Mouse (Mus musculus) heart, adult 2 months (tissue): Measurements from ENCODE around the gene Pon2. TPM values are rescaled to one million over a fixed set of nuclear protein-coding genes. Genes with fewer than 3 reads are reported as not detected.
"Not testable (repeated sequence)": the region's sequence is repeated elsewhere in the genome, so short reads cannot be mapped to it uniquely, and the experiment has no call there.

Experiments
- DNase-seq, 2 experiments: peaks; one replicate each; pipeline ENCODE4 v3.0.0; 2021
- H3K27ac ChIP-seq: fragments of 200-600 bp; 2 replicates; pipeline ENCODE4 v1.8.1; 2022
- H3K27me3 ChIP-seq: fragments of 200-500 bp; 2 replicates; pipeline ENCODE4 v1.6.1; 2012; ENCODE audit warnings: mild to moderate bottlenecking, low read length, inconsistent platforms, mixed read lengths; ENCODE audit not compliant: control insufficient read depth, insufficient read depth
- H3K36me3 ChIP-seq: fragments of 200-500 bp; 2 replicates; pipeline ENCODE4 v1.6.1; 2012; ENCODE audit warnings: low read length, inconsistent platforms; ENCODE audit not compliant: control insufficient read depth, insufficient read depth
- H3K4me1 ChIP-seq: fragments of 200-500 bp; 2 replicates; pipeline ENCODE4 v1.6.1; 2011; ENCODE audit warnings: low read length; ENCODE audit not compliant: control insufficient read depth, insufficient read depth
- H3K4me3 ChIP-seq: fragments of 200-600 bp; 2 replicates; pipeline ENCODE4 v1.8.1; 2022
- H3K79me2 ChIP-seq: fragments of 200-500 bp; replicated peaks from 2 replicates; pipeline ENCODE4 v1.6.1; 2012; ENCODE audit warnings: mild to moderate bottlenecking, inconsistent platforms, low read length, moderate library complexity, mixed read lengths; ENCODE audit not compliant: control insufficient read depth, insufficient read depth
- H3K9ac ChIP-seq: fragments of 200-500 bp; 2 replicates; pipeline ENCODE4 v1.6.1; 2012; ENCODE audit warnings: low read depth, mild to moderate bottlenecking, control low read depth, inconsistent platforms, low read length, mixed read lengths
- CTCF ChIP-seq: fragments of 200-600 bp; IDR thresholded peaks from 2 replicates; pipeline ENCODE4 v1.8.1; 2022; ENCODE audit warnings: antibody characterized with exemption, mild to moderate bottlenecking, moderate library complexity
- EP300 ChIP-seq: fragments of 200-500 bp; IDR thresholded peaks from 2 replicates; pipeline ENCODE4 v1.6.1; 2011; ENCODE audit warnings: low read depth, low read length, control low read depth; ENCODE audit not compliant: insufficient read depth
- POLR2A ChIP-seq: fragments of 200-500 bp; IDR thresholded peaks from 2 replicates; pipeline ENCODE4 v1.6.1; 2011; ENCODE audit warnings: mild to moderate bottlenecking, low read depth, low read length, control low read depth; ENCODE audit not compliant: insufficient read depth
- WGBS: fragments of 180-500 bp; shearing (Covaris S2); methylation state at CpG from one replicate; pipeline ENCODE4 v1.1.7; 2018; 5-methylcytosine and 5-hydroxymethylcytosine counted together
- intact Hi-C: fragments of 180-260 bp; cut with DNase I; formaldehyde crosslinking; loops from one replicate; pipeline ENCODE4 v1.15.1; 2025
- polyA plus RNA-seq: library from polyadenylated mRNA; depleted of rRNA; stranded (reverse); fragments of >200 nt; gene quantifications from 2 replicates; pipeline ENCODE4 v1.2.3, GENCODE M21; 2012
- total RNA-seq, 2 experiments: library from RNA; stranded (reverse); gene quantifications; 2 replicates each; pipeline ENCODE4 v1.2.3; 2021

Gene Pon2
- total and polyA plus RNA-seq, 3 experiments: 15.9 to 16.8 (median 16.8) TPM

DNA sequence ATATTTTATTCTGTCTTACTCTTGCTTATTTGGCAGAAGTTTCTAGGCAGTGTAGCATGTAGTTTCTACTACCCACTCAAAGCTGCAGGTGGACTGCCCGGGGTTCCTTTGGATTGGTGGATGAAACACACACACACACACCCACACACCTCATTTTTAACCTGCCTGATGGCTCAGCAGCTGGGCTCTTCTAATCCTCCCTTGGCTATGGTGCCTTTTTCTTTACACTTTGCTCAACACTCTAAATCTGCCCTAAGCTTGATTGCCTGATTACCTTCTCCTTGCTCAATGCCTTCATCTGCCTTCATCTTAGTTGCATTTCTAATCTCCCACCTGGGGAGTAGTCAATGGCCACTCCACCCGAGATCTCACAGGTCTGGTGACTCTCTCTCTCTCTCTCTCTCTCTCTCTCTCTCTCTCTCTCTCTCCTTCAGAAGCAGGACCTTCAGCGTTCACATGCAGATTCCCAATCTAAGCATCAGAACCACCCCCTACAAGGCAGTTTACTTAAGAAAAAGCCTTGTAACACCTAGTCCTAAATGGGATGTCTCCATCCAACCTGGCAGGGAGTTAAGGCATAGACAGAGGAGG is 34.4 kb upstream of the Pon2 start:
- WGBS: 75% methylated on average over 3 of the region's 3 CpGs
- Histone ChIP-seq H3K4me1 (no peaks in the 10 kb centered on the region), H3K36me3 (no peaks in the 10 kb centered on the region), H3K9ac (no peak overlapping the region), H3K27ac (no peak overlapping the region), H3K4me3 (no peak overlapping the region), H3K27me3 (no peaks in the 10 kb centered on the region), H3K79me2 (no peaks in the 10 kb centered on the region)
- TF ChIP-seq EP300: no peak
- TF ChIP-seq CTCF: no peak
- TF ChIP-seq POLR2A: no peak
- intact Hi-C loops: no loop called here
- DNase-seq: no peak

- DNase-seq: no peak
- 53% methylated on average over 2 of the region's 2 CpGs for WGBS
- Histone ChIP-seq H3K79me2 (no peaks in the 10 kb centered on the region), H3K27ac (no peak overlapping the region), H3K36me3 (no peaks in the 10 kb centered on the region), H3K9ac (no peak overlapping the region), H3K27me3 (no peaks in the 10 kb centered on the region), H3K4me3 (no peak overlapping the region), H3K4me1 (no peaks in the 10 kb centered on the region)
- no peak for TF ChIP-seq CTCF
- no peak for TF ChIP-seq POLR2A
- TF ChIP-seq EP300: no peak
- intact Hi-C loops: no loop called here
Observed at GRCm38 (mm10) chr6:5325122-5325521, 26.9 kb upstream of the Pon2 start.

DNA sequence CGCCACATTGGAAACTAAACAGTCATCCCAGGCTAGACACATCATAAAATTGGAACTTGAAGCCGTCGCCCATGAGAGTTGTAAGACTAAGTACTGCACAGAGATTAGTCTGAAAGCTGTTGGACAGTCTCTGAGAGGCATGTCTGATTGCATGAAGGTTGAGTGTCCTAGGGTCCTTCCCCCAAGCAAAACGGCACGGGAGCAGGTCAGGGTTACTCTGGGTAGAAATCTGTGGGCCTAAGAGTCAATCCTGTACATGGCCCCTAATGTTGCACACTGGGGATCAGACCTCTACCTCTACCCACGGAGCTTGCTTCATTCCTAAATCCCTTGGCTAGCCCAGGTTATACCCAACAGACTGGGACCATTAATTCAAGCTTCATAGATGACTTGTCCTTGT is 25.8 kb upstream of the Pon2 start:
- WGBS: 89% methylated on average over 6 of the region's 6 CpGs
- H3K27me3 ChIP-seq, H3K79me2 ChIP-seq, H3K4me1 ChIP-seq, H3K36me3 ChIP-seq, H3K9ac ChIP-seq, H3K4me3 ChIP-seq, DNase-seq, H3K27ac ChIP-seq, intact Hi-C loops: not testable (repeated sequence)

DNA sequence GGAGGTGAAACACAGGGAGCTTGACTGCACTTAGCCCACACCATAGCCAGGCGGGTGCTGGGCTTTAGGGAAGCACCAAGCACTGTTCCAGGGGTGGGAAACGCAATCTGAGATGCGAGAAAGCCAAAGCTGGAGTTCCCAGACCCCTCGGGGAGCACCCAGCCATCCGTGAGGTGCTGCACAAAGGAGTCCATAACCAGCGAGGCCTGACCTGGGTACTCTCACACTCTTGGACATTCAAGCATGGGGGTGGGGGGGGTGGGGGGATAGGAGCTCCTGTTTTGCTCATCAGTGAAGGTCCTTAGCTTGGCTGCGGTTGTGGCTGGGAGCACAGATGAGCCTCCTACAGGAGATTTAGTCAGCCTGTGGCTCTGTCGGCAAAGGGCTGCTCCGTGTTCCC is 18.4 kb upstream of the Pon2 start:
- Histone ChIP-seq H3K27ac (no peak overlapping the region), H3K36me3 (no peaks in the 10 kb centered on the region), H3K9ac (no peak overlapping the region), H3K79me2 (no peaks in the 10 kb centered on the region), H3K4me1 (no peaks in the 10 kb centered on the region), H3K4me3 (no peak overlapping the region), H3K27me3 (no peaks in the 10 kb centered on the region)
- no peak for DNase-seq
- intact Hi-C loops: no loop called here
- TF ChIP-seq CTCF (no peak), EP300 (no peak), POLR2A (no peak)
- WGBS: 98% methylated on average over 9 of the region's 9 CpGs

DNA sequence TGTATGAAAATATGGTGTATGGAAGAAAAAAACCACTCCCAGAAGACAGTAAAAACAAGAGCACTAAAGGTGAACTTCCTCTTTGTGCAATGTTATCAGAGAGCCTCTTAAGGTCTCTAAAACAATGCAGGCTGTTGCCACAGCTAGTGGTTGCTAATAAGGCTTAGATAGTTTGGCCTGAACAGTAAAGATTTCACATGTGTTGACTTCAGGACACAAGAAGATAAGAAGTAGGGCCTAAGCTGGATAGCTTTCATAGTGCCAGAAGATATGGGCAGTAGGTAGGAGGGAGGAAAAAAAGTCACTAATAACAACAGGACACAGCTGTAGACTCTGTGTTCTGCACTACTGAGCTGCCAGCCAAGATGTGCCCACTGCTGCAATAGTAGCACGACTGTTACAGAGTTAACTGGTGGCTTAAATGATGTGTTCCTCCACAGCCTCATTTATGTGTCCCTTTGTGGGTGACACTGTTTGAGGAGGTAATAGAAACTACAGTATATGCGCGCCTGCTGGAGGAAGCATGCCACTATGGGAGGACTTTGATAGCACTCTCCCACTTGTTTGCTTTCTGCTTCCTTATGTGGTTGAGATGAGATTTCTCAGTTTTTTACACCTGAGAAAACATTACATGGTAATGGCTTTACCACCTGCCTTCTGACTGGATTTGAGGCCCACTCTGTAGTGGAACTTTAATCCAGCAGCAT is 17.0 kb upstream of the Pon2 start:
- H3K4me1 ChIP-seq: no peaks in the 10 kb centered on the region
- no peak overlapping the region for H3K4me3 ChIP-seq
- intact Hi-C loops: no loop called here
- no peak for TF ChIP-seq CTCF
- TF ChIP-seq EP300: no peak
- no peak for TF ChIP-seq POLR2A
- no peak overlapping the region for H3K27ac ChIP-seq
- no peaks in the 10 kb centered on the region for H3K79me2 ChIP-seq
- no peaks in the 10 kb centered on the region for H3K27me3 ChIP-seq
- DNase-seq: no peak
- WGBS: 59% methylated on average over 3 of the region's 3 CpGs
- no peaks in the 10 kb centered on the region for H3K36me3 ChIP-seq
- no peak overlapping the region for H3K9ac ChIP-seq

GRCm38 (mm10) chr6:5313951-5314590 is 15.8 kb upstream of the Pon2 start:
- Histone ChIP-seq H3K4me3 (no peak overlapping the region), H3K27ac (no peak overlapping the region), H3K4me1 (no peaks in the 10 kb centered on the region), H3K79me2 (no peaks in the 10 kb centered on the region), H3K9ac (no peak overlapping the region), H3K36me3 (no peaks in the 10 kb centered on the region), H3K27me3 (no peaks in the 10 kb centered on the region)
- 68% methylated on average over 5 of the region's 5 CpGs for WGBS
- TF ChIP-seq CTCF (no peak), POLR2A (no peak), EP300 (no peak)
- no peak for DNase-seq
- intact Hi-C loops: no loop called here
